Mouse (Mus musculus) myocyte (in vitro differentiated cells): Measurements from ENCODE around the gene Pih1d1. TPM values are rescaled to one million over a fixed set of nuclear protein-coding genes. Genes with fewer than 3 reads are reported as not detected.
"Not testable (repeated sequence)": the region's sequence is repeated elsewhere in the genome, so short reads cannot be mapped to it uniquely, and the experiment has no call there.

ENCODE experiments used
- H3K27me3 ChIP-seq: one replicate; pipeline ENCODE4 v1.6.1; 2011; ENCODE audit not compliant: control insufficient read depth, insufficient read depth, insufficient read length
- H3K36me3 ChIP-seq: one replicate; pipeline ENCODE4 v1.6.1; 2011; ENCODE audit not compliant: control insufficient read depth, insufficient read depth
- H3K4me2 ChIP-seq: one replicate; pipeline ENCODE4 v1.6.1; 2011; ENCODE audit warnings: low read depth, control low read depth
- H3K4me3 ChIP-seq: one replicate; pipeline ENCODE4 v1.5.1; 2011; ENCODE audit warnings: mild to moderate bottlenecking, control low read depth, moderate library complexity
- H3K79me2 ChIP-seq: one replicate; pipeline ENCODE4 v1.6.1; 2011; ENCODE audit not compliant: control insufficient read depth, insufficient read depth
- H3ac ChIP-seq: one replicate; pipeline ENCODE4 v1.6.1; 2011; ENCODE audit not compliant: control insufficient read depth, insufficient read length
- CEBPB ChIP-seq: IDR thresholded peaks from 2 replicates; pipeline ENCODE4 v1.6.1; 2011; ENCODE audit warnings: mild to moderate bottlenecking, moderate library complexity; ENCODE audit not compliant: poor library complexity, insufficient read depth, severe bottlenecking
- E2F4 ChIP-seq: IDR thresholded peaks from one replicate; pipeline ENCODE4 v1.6.1; 2011; ENCODE audit warnings: mild to moderate bottlenecking, control low read depth, moderate library complexity; ENCODE audit not compliant: insufficient read depth
- MAX ChIP-seq: IDR thresholded peaks from one replicate; pipeline ENCODE4 v1.6.1; 2011; ENCODE audit warnings: low read depth, mild to moderate bottlenecking, control low read depth
- MYOD1 ChIP-seq, 3 experiments: IDR thresholded peaks; one replicate each; pipeline ENCODE4 v1.6.1; 2011; ENCODE audit warnings: control low read depth in 2 of 3, low read depth in 2 of 3, mild to moderate bottlenecking in 2 of 3, moderate library complexity in 1 of 3; ENCODE audit not compliant: insufficient read length in 2 of 3, control insufficient read depth in 1 of 3
- MYOG ChIP-seq, 3 experiments: IDR thresholded peaks; one replicate each; pipeline ENCODE4 v1.6.1; 2011; ENCODE audit warnings: control low read depth in 2 of 3, low read depth in 2 of 3, mild to moderate bottlenecking in 2 of 3; ENCODE audit not compliant: insufficient read length in 2 of 3, control insufficient read depth in 1 of 3, insufficient read depth in 1 of 3
- POLR2A ChIP-seq: IDR thresholded peaks from one replicate; pipeline ENCODE4 v1.6.1; 2011; ENCODE audit warnings: low read depth, mild to moderate bottlenecking, control low read depth, moderate library complexity; ENCODE audit not compliant: insufficient read length
- POLR2AphosphoS2 ChIP-seq: IDR thresholded peaks from one replicate; pipeline ENCODE4 v1.6.1; 2011; ENCODE audit warnings: low read depth, control low read depth; ENCODE audit not compliant: insufficient read length
- REST ChIP-seq: IDR thresholded peaks from one replicate; pipeline ENCODE4 v1.6.1; 2011; ENCODE audit warnings: mild to moderate bottlenecking, control low read depth, moderate library complexity; ENCODE audit not compliant: insufficient read depth, insufficient read length
- SRF ChIP-seq: IDR thresholded peaks from one replicate; pipeline ENCODE4 v1.6.1; 2011; ENCODE audit warnings: low read depth; ENCODE audit not compliant: control insufficient read depth, insufficient read length
- TCF12 ChIP-seq: IDR thresholded peaks from one replicate; pipeline ENCODE4 v1.6.1; 2011; ENCODE audit warnings: mild to moderate bottlenecking, control low read depth; ENCODE audit not compliant: poor library complexity, insufficient read depth, severe bottlenecking
- TCF3 ChIP-seq: IDR thresholded peaks from one replicate; pipeline ENCODE4 v1.6.1; 2011; ENCODE audit warnings: low read depth, control low read depth; ENCODE audit not compliant: insufficient read length
- USF1 ChIP-seq: IDR thresholded peaks from one replicate; pipeline ENCODE4 v1.6.1; 2011; ENCODE audit warnings: low read depth, mild to moderate bottlenecking, control low read depth, moderate library complexity
- polyA plus RNA-seq: library from polyadenylated mRNA; unstranded; fragments of >200 nt; fragmentation: generic; extraction: Trizol; gene quantifications from one replicate; pipeline ENCODE4 v1.2.1, GENCODE M21; 2012; ENCODE audit warnings: missing spikeins

Pih1d1 gene
- polyA plus RNA-seq, 1 experiment = 81.9 TPM

GRCm38 (mm10) chr7:45167761-45168445 is 13.8 kb downstream of the Pih1d1 start:
- no peaks in the 10 kb centered on the region for H3K79me2 ChIP-seq
- H3K27me3 ChIP-seq = peaks cover 59% of the 10 kb centered on the region
- H3K36me3 ChIP-seq = no peaks in the 10 kb centered on the region
- no peak overlapping the region for H3K4me3 ChIP-seq
- no peak overlapping the region for H3K4me2 ChIP-seq
- H3ac ChIP-seq = no peak overlapping the region
- TF ChIP-seq REST = no peak
- no peak for TF ChIP-seq SRF
- no peak for TF ChIP-seq USF1
- TF ChIP-seq E2F4 = no peak
- no peak for TF ChIP-seq TCF3
- no peak for TF ChIP-seq TCF12
- no peak for TF ChIP-seq POLR2AphosphoS2
- no peak for TF ChIP-seq MYOG (IDR thresholded peaks at IDR 0.05; ENCODE audit: control insufficient read depth in 1 of 3, insufficient read depth in 1 of 3, insufficient read length in 2 of 3, low read depth in 2 of 3)
- TF ChIP-seq POLR2A = no peak
- TF ChIP-seq MAX = no peak
- no peak for TF ChIP-seq CEBPB
- no peak for TF ChIP-seq MYOD1 (IDR thresholded peaks at IDR 0.05; ENCODE audit: control insufficient read depth in 1 of 3, insufficient read length in 2 of 3, low read depth in 2 of 3)

- H3K4me3 ChIP-seq = no peak overlapping the region
- no peak for TF ChIP-seq POLR2AphosphoS2
- TF ChIP-seq TCF3 = no peak
- no peak for TF ChIP-seq TCF12
- no peak for TF ChIP-seq MYOG (IDR thresholded peaks at IDR 0.05; ENCODE audit: control insufficient read depth in 1 of 3, insufficient read depth in 1 of 3, insufficient read length in 2 of 3, low read depth in 2 of 3)
- no peak for TF ChIP-seq CEBPB
- TF ChIP-seq SRF = no peak
- H3K4me2 ChIP-seq = no peak overlapping the region
- no peaks in the 10 kb centered on the region for H3K79me2 ChIP-seq
- peaks cover 56% of the 10 kb centered on the region for H3K27me3 ChIP-seq
- no peaks in the 10 kb centered on the region for H3K36me3 ChIP-seq
- H3ac ChIP-seq = no peak overlapping the region
Measured at GRCm38 (mm10) chr7:45168656-45169055, 14.6 kb downstream of the Pih1d1 start.

GRCm38 (mm10) chr7:45169495-45169894 is 15.4 kb downstream of the Pih1d1 start:
- Histone ChIP-seq H3K36me3 (no peaks in the 10 kb centered on the region), H3K79me2 (no peaks in the 10 kb centered on the region), H3K27me3 (peaks cover 53% of the 10 kb centered on the region), H3K4me3 (no peak overlapping the region), H3ac (no peak overlapping the region), H3K4me2 (no peak overlapping the region)
- TF ChIP-seq E2F4 (no peak), CEBPB (no peak), MAX (no peak), TCF3 (no peak), POLR2A (no peak), TCF12 (no peak), POLR2AphosphoS2 (no peak), USF1 (no peak), SRF (no peak), REST (no peak), MYOD1 (IDR thresholded peaks at IDR 0.05; ENCODE audit: control insufficient read depth in 1 of 3, insufficient read length in 2 of 3, low read depth in 2 of 3) (no peak), MYOG (IDR thresholded peaks at IDR 0.05; ENCODE audit: control insufficient read depth in 1 of 3, insufficient read depth in 1 of 3, insufficient read length in 2 of 3, low read depth in 2 of 3) (no peak)

GRCm38 (mm10) chr7:45172974-45173373 is 18.9 kb downstream of the Pih1d1 start:
- H3K4me2 ChIP-seq = no peak overlapping the region
- no peaks in the 10 kb centered on the region for H3K79me2 ChIP-seq
- no peaks in the 10 kb centered on the region for H3K36me3 ChIP-seq
- H3ac ChIP-seq = no peak overlapping the region
- peaks cover 54% of the 10 kb centered on the region for H3K27me3 ChIP-seq
- H3K4me3 ChIP-seq = no peak overlapping the region
- TF ChIP-seq MYOG (IDR thresholded peaks at IDR 0.05; ENCODE audit: control insufficient read depth in 1 of 3, insufficient read depth in 1 of 3, insufficient read length in 2 of 3, low read depth in 2 of 3) = no peak

GRCm38 (mm10) chr7:45173772-45174171 is 19.7 kb downstream of the Pih1d1 start:
- H3K4me2 ChIP-seq, H3ac ChIP-seq, H3K79me2 ChIP-seq, H3K36me3 ChIP-seq, H3K4me3 ChIP-seq: not testable (repeated sequence)
- peaks cover 54% of the 10 kb centered on the region for H3K27me3 ChIP-seq
